In the genomic region with DNA sequence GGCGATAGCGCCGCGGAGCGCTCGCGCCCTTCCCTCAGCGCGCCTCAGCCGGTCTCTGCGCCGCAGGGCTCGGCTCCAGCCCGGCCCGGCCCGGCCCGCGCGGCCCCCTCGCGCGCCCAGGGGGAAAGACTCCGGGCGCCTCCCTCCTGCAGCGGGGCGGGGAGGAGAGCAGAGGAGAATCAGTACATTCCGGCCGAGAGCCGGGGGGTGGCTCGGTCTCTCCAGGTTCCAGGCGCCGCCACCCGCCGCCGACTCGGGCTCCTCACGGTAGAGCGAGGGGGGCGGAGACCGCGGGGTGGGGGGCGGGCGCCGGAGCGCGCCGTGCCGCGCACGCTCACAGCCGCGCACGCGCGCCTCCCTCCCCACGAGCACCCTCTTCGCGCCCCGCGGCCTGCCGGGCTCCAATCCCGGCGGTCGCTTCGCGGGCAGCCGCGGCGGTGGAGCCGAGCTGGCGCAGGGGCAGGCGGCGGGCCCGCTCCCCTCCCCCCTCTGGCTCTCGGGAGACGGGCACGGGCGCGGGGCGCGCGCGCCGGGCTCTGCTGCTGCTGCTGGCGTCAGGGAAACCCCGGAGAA, we compare ENCODE assay signal across 8 mouse cellular contexts. TPM values are rescaled to one million over a fixed set of nuclear protein-coding genes. Genes with fewer than 3 reads are reported as not detected.
DNase-seq lines count a peak whose midpoint lies in the region; ATAC-seq and TF ChIP-seq lines count a peak whose summit lies in the region.

Gene Neo1 (minus strand): TSS at position 283 of the 573 bp plus-strand sequence.

- peak within 1 kb of the TSS; percentile 99 for H3K27ac ChIP-seq in hindbrain, postnatal 0 days
- H3K27ac ChIP-seq in left cerebral cortex, adult 2 months = peak within 1 kb of the TSS; percentile 99

- H3K9me3 ChIP-seq in hindbrain, postnatal 0 days (ENCODE audit: low read length) = no peaks in the 10 kb centered on the region

- peak within 1 kb of the TSS; percentile 92 for H3K4me3 ChIP-seq in hindbrain, postnatal 0 days (ENCODE audit: low read length)
- H3K4me3 ChIP-seq in left cerebral cortex, adult 2 months = peak within 1 kb of the TSS; percentile 75

- peak within 1 kb of the TSS; percentile 90 for H3K9ac ChIP-seq in hindbrain, postnatal 0 days (replicated peaks; ENCODE audit: low read length)

- peak; percentile 94 for DNase-seq in ZHBTc4 (ENCODE audit: low read depth, low spot score)
- peak; percentile 86 to 95 for DNase-seq in cerebellum, postnatal 4 days (ENCODE audit: low spot score in 2 of 2)
- peak; percentile 82 to 90 for DNase-seq in gastrocnemius, adult 8-10 months (ENCODE audit: low spot score in 2 of 2)
- peak; percentile 97 for DNase-seq in hindbrain, postnatal 0 days (ENCODE audit: low spot score)
- peak; percentile 95 to 96 for DNase-seq in left cerebral cortex, adult 2 months (ENCODE audit: extremely low spot score in 1 of 2, low spot score in 2 of 2)
- DNase-seq in lung, postnatal 4 days = peak; percentile 90 to 96
- DNase-seq in skeletal muscle tissue, adult 2 months (ENCODE audit: low read depth, low spot score) = peak; percentile 84

- no peak for TF ChIP-seq CTCF in hindbrain, postnatal 0 days (IDR thresholded peaks at IDR 0.05; ENCODE audit: low read depth)
- TF ChIP-seq CTCF in left cerebral cortex, adult 2 months (IDR thresholded peaks at IDR 0.05) = no peak

- H3K4me2 ChIP-seq in hindbrain, postnatal 0 days (ENCODE audit: low read depth, low read length) = peak within 1 kb of the TSS; percentile 59

- intact Hi-C loops in left cerebral cortex, adult 2 months (cut with DNase I) = loop anchor here (1.0 to 5.0 kb wide), 4 partner anchors 99 to 451 kb away; partner anchors contain the start of gene Arih1

- H3K4me1 ChIP-seq in hindbrain, postnatal 0 days (ENCODE audit: insufficient read depth, low read length) = peaks cover 11% of the 10 kb centered on the region

- peak; percentile 95 for ATAC-seq in hindbrain, postnatal 0 days
- no peak for ATAC-seq in megakaryocyte progenitor cell, adult 5-6 weeks (replicated peaks; ENCODE audit: poor library complexity)

- no peaks in the 10 kb centered on the region for H3K36me3 ChIP-seq in hindbrain, postnatal 0 days (ENCODE audit: insufficient read depth, low read length)

- WGBS in hindbrain, postnatal 0 days = 2% methylated on average over 39 of the region's 86 CpGs

- H3K27me3 ChIP-seq in hindbrain, postnatal 0 days (ENCODE audit: insufficient read depth, low read length) = no peaks in the 10 kb centered on the region

RNA-seq across cellular contexts. Expression of gene Neo1, which starts in this region (rescaled TPM):
- 10 to 100 TPM; 28.2 to 31.9 (median 30.9) TPM for total RNA-seq in gastrocnemius, adult 8-10 months (2022)
- 160 and 177 TPM in 2 replicates for total RNA-seq in hindbrain, postnatal 0 days (2014; rRNA removed)
- 34.4 and 38.7 TPM in 2 replicates for polyA plus RNA-seq in hindbrain, postnatal 0 days (2015; fragmentation: Nextera tagmentation; extraction: Ambion mirVana)
- total RNA-seq in left cerebral cortex, adult 2 months (2021) = 10 to 100 TPM; 78.9 to 80.1 TPM
- 1.0 TPM in 1 of 2 replicates, not detected in the other for total RNA-seq in megakaryocyte progenitor cell, adult 5-6 weeks (2015)
- total RNA-seq in megakaryocyte progenitor cell, adult 5-6 weeks (2017) = not detected in 2 replicates

Comparison
In these comparisons a context has a peak if more than half of its experiments do, and no peak if none do; other contexts are left out.
1. RNA of gene Neo1 (total RNA-seq): 160 to 177 TPM in hindbrain, postnatal 0 days, 78.9 to 80.1 TPM in left cerebral cortex, adult 2 months and 28.2 to 31.9 TPM in gastrocnemius, adult 8-10 months; 1.0 TPM in megakaryocyte progenitor cell, adult 5-6 weeks; every median in the first group is over 10 times any median in the second.
2. Peak in every context shown above with its lines, with median percentiles within 50 percentile points of each other: DNase-seq.